Mouse (Mus musculus) embryonic facial prominence, embryonic 14.5 days (tissue): ENCODE measurements around the gene Epha2. TPM values are rescaled to one million over a fixed set of nuclear protein-coding genes. Genes with fewer than 3 reads are reported as not detected.

Experiments
- ATAC-seq: fragments of 200-750 bp; cut with Nextera tagmentation; 2 replicates; pipeline ENCODE4 v1.8.0; 2017; ENCODE audit warnings: low read depth, moderate number of reproducible peaks, moderate TSS enrichment
- DNase-seq: peaks from one replicate; pipeline ENCODE4 v3.0.0-alpha.2; 2015; ENCODE audit warnings: low spot score
- H3K27ac ChIP-seq: fragments of 300-500 bp; sonication (generic); replicated peaks from 2 replicates; pipeline ENCODE4 v1.5.1; 2014; ENCODE audit warnings: low read depth, mild to moderate bottlenecking, low read length, moderate library complexity
- H3K27me3 ChIP-seq: fragments of 300-500 bp; sonication (generic); replicated peaks from 2 replicates; pipeline ENCODE4 v1.6.1; 2014; ENCODE audit warnings: low read length; ENCODE audit not compliant: control insufficient read depth, insufficient read depth
- H3K36me3 ChIP-seq: fragments of 300-500 bp; sonication (generic); 2 replicates; pipeline ENCODE4 v1.6.1; 2014; ENCODE audit warnings: low read length, mixed read lengths; ENCODE audit not compliant: control insufficient read depth, insufficient read depth
- H3K4me1 ChIP-seq: fragments of 300-500 bp; sonication (generic); 2 replicates; pipeline ENCODE4 v1.6.1; 2014; ENCODE audit warnings: antibody characterized with exemption, low read length; ENCODE audit not compliant: control insufficient read depth, insufficient read depth
- H3K4me2 ChIP-seq: fragments of 300-500 bp; sonication (generic); 2 replicates; pipeline ENCODE4 v1.6.1; 2014; ENCODE audit warnings: low read depth, mild to moderate bottlenecking, low read length, moderate library complexity, mixed read lengths
- H3K4me3 ChIP-seq: fragments of 300-500 bp; sonication (generic); 2 replicates; pipeline ENCODE4 v1.5.1; 2014; ENCODE audit warnings: low read depth, mild to moderate bottlenecking, low read length
- H3K9ac ChIP-seq: fragments of 300-500 bp; sonication (generic); 2 replicates; pipeline ENCODE4 v1.6.1; 2014; ENCODE audit warnings: low read depth, mild to moderate bottlenecking, low read length, moderate library complexity, mixed read lengths
- H3K9me3 ChIP-seq: fragments of 300-500 bp; sonication (generic); 2 replicates; pipeline ENCODE4 v1.6.1; 2016; ENCODE audit warnings: low read length; ENCODE audit not compliant: control insufficient read depth
- WGBS: fragments of 180-500 bp; shearing (Covaris S2); extraction: QIAGEN DNeasy Blood & Tissue Kit; methylation state at CpG from one replicate; pipeline ENCODE4 v1.1.7; 2014; 5-methylcytosine and 5-hydroxymethylcytosine counted together
- polyA plus RNA-seq: library from polyadenylated mRNA; unstranded; fragments of >200 nt; fragmentation: Nextera tagmentation; extraction: Ambion mirVana; gene quantifications from 2 replicates; pipeline ENCODE4 v1.2.1, GENCODE M21; 2014

The Epha2 gene
- polyA plus RNA-seq, 1 experiment from 2014 or later = 4.2 TPM

- Histone ChIP-seq H3K9me3 (no peaks in the 10 kb centered on the region), H3K9ac (no peak overlapping the region), H3K4me2 (no peak overlapping the region), H3K4me3 (no peak overlapping the region), H3K27ac (no peak overlapping the region), H3K4me1 (peaks cover 12% of the 10 kb centered on the region; the same call in 1 of the 2 replicates), H3K36me3 (0 out of 2 replicates have a peak, but pooled peaks cover 13% of the 10 kb centered on the region), H3K27me3 (no peaks in the 10 kb centered on the region)
- DNase-seq (no peak), ATAC-seq (no peak)
- 87% methylated on average over 17 of the region's 18 CpGs for WGBS
Observed at GRCm38 (mm10) chr4:141316498-141317180, 15.6 kb downstream of the Epha2 start.

- no peak overlapping the region for H3K4me3 ChIP-seq
- H3K27ac ChIP-seq = no peak overlapping the region
- ATAC-seq = no peak
- DNase-seq = no peak
- peaks cover 7% of the 10 kb centered on the region; the same call in 1 of the 2 replicates for H3K4me1 ChIP-seq
- H3K27me3 ChIP-seq = no peaks in the 10 kb centered on the region
- no peak overlapping the region for H3K9ac ChIP-seq
- no peak overlapping the region for H3K4me2 ChIP-seq
- 77% methylated on average over 7 of the region's 7 CpGs for whole genome bisulfite sequencing
- no peaks in the 10 kb centered on the region for H3K9me3 ChIP-seq
- 0 out of 2 replicates have a peak, but pooled peaks cover 21% of the 10 kb centered on the region for H3K36me3 ChIP-seq
Observed at GRCm38 (mm10) chr4:141317914-141318313, 16.9 kb downstream of the Epha2 start.

GRCm38 (mm10) chr4:141322526-141322925 is 21.5 kb downstream of the Epha2 start:
- peaks cover 27% of the 10 kb centered on the region; the same call in 1 of the 2 replicates for H3K36me3 ChIP-seq
- 79% methylated on average over 11 of the region's 11 CpGs for WGBS
- no peak overlapping the region for H3K27ac ChIP-seq
- DNase-seq (no peak), ATAC-seq (no peak)
- no peaks in the 10 kb centered on the region for H3K27me3 ChIP-seq
- no peak overlapping the region for H3K4me3 ChIP-seq
- no peak overlapping the region for H3K4me2 ChIP-seq
- no peaks in the 10 kb centered on the region for H3K9me3 ChIP-seq
- peaks cover 12% of the 10 kb centered on the region for H3K4me1 ChIP-seq
- H3K9ac ChIP-seq = no peak overlapping the region

- ATAC-seq = no peak
- H3K4me1 ChIP-seq = peaks cover 18% of the 10 kb centered on the region
- DNase-seq = no peak
- H3K36me3 ChIP-seq = peaks cover 14% of the 10 kb centered on the region; the same call in 1 of the 2 replicates
- no peak overlapping the region for H3K4me3 ChIP-seq
- H3K27me3 ChIP-seq = no peaks in the 10 kb centered on the region
- no peaks in the 10 kb centered on the region for H3K9me3 ChIP-seq
- WGBS = 89% methylated on average over 6 of the region's 6 CpGs
- no peak overlapping the region for H3K4me2 ChIP-seq
- H3K27ac ChIP-seq = no peak overlapping the region
- no peak overlapping the region for H3K9ac ChIP-seq
Observed at GRCm38 (mm10) chr4:141324771-141325191, 23.7 kb downstream of the Epha2 start.

- H3K27me3 ChIP-seq = no peaks in the 10 kb centered on the region
- peak overlapping the region; percentile 24; the same call in 1 of the 2 replicates for H3K27ac ChIP-seq
- DNase-seq = no peak
- no peak overlapping the region for H3K4me2 ChIP-seq
- 0 out of 2 replicates have a peak overlapping the region, but pooled peaks have one; percentile 14 for H3K9ac ChIP-seq
- H3K36me3 ChIP-seq = peaks cover 14% of the 10 kb centered on the region; the same call in 1 of the 2 replicates
- peaks cover 18% of the 10 kb centered on the region for H3K4me1 ChIP-seq
- 19% methylated on average over 15 of the region's 15 CpGs for WGBS
- H3K4me3 ChIP-seq = no peak overlapping the region
- no peaks in the 10 kb centered on the region for H3K9me3 ChIP-seq
- no peak for ATAC-seq
Observed at GRCm38 (mm10) chr4:141325636-141326035, 24.6 kb downstream of the Epha2 start.

GRCm38 (mm10) chr4:141327075-141327474 is 26.0 kb downstream of the Epha2 start:
- Histone ChIP-seq H3K4me1 (peaks cover 18% of the 10 kb centered on the region), H3K27ac (peak overlapping the region; percentile 30; the same call in 1 of the 2 replicates), H3K4me3 (no peak overlapping the region), H3K9me3 (no peaks in the 10 kb centered on the region), H3K4me2 (no peak overlapping the region), H3K36me3 (peaks cover 10% of the 10 kb centered on the region; the same call in 1 of the 2 replicates), H3K27me3 (no peaks in the 10 kb centered on the region), H3K9ac (no peak overlapping the region)
- DNase-seq = peak; percentile 74
- 51% methylated on average over 4 of the region's 4 CpGs for WGBS
- ATAC-seq = peak; percentile 42; the same call in 1 of the 2 replicates

- Histone ChIP-seq H3K9me3 (no peaks in the 10 kb centered on the region), H3K27ac (no peak overlapping the region), H3K36me3 (peaks cover 6% of the 10 kb centered on the region; the same call in 1 of the 2 replicates), H3K4me2 (no peak overlapping the region), H3K4me3 (no peak overlapping the region), H3K9ac (no peak overlapping the region), H3K27me3 (no peaks in the 10 kb centered on the region), H3K4me1 (peaks cover 21% of the 10 kb centered on the region)
- WGBS = 78% methylated on average over 9 of the region's 9 CpGs
- DNase-seq (no peak), ATAC-seq (no peak)
Observed at GRCm38 (mm10) chr4:141328742-141329141, 27.7 kb downstream of the Epha2 start.

DNA sequence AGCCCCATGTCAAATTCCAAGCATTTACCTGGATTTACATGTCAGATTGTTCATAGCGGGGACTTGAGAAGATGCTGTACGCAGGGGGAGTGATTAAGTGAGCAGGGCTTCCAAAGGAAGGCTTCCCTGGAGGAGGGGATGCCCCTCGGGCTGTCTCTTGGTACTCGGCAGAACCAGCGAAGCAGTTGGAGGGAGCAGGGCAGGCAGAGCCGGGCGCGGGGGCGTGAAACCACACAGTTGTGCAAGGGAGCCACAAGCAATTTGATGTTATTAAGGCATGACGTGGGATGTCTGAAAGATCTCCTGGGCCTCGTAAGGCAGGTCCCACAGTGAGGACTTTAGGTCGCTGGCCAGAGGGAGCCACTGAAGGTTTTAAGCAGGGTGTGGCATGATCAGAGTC is 28.9 kb downstream of the Epha2 start:
- no peak overlapping the region for H3K9ac ChIP-seq
- ATAC-seq (no peak), DNase-seq (no peak)
- H3K36me3 ChIP-seq = no peaks in the 10 kb centered on the region
- peaks cover 28% of the 10 kb centered on the region for H3K4me1 ChIP-seq
- no peak overlapping the region for H3K4me3 ChIP-seq
- H3K9me3 ChIP-seq = no peaks in the 10 kb centered on the region
- WGBS = 55% methylated on average over 12 of the region's 12 CpGs
- H3K27ac ChIP-seq = no peak overlapping the region
- H3K4me2 ChIP-seq = no peak overlapping the region
- no peaks in the 10 kb centered on the region for H3K27me3 ChIP-seq

DNA sequence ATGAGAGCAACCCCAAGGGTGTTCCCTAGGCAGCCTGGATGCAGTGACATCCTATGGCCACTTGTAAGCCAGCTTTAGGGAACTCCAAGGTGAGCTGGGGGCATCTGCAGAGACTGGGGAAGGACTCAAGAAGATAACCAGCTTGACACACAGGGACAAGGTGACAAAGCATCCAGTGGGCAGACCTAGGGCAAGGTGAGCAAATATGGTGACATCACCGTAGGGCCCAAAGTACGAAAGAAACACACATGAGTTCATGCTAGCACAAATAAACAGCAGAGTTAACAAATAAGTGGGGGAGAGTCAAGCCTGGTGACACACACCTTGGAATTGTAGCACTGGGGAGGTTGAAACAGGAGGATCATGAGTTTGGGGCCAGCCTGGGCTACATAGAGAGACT is 30.4 kb downstream of the Epha2 start:
- WGBS = 92% methylated on average over 2 of the region's 2 CpGs
- H3K4me1 ChIP-seq = peaks cover 31% of the 10 kb centered on the region
- no peaks in the 10 kb centered on the region for H3K9me3 ChIP-seq
- no peak overlapping the region for H3K9ac ChIP-seq
- H3K4me3 ChIP-seq = no peak overlapping the region
- no peak overlapping the region for H3K27ac ChIP-seq
- ATAC-seq (no peak), DNase-seq (no peak)
- no peaks in the 10 kb centered on the region for H3K36me3 ChIP-seq
- no peaks in the 10 kb centered on the region for H3K27me3 ChIP-seq
- no peak overlapping the region for H3K4me2 ChIP-seq
